Mouse (Mus musculus) adrenal gland, postnatal 25 days (tissue): ENCODE measurements at regions not wholly inside any gene's neighbourhood (a gene's known extent, or its start where the extent isn't known, plus 50 kb on each side); places are given as distances from the start of the nearest gene placed in this dataset.

Source experiments
- DNase-seq: peaks from one replicate; pipeline ENCODE4 v3.0.0; 2021; ENCODE audit warnings: mixed read lengths

- DNase-seq = no peak
Measured at GRCm38 (mm10) chr1:138011581-138011980, 163.9 kb downstream of the Ptprc start.

GRCm38 (mm10) chr1:138010910-138011477 is 164.5 kb downstream of the Ptprc start:
- DNase-seq = no peak

- no peak for DNase-seq
Measured at GRCm38 (mm10) chr1:138006811-138007210, 168.7 kb downstream of the Ptprc start.

GRCm38 (mm10) chr1:138004319-138004718 is 171.2 kb downstream of the Ptprc start:
- no peak for DNase-seq

- no peak for DNase-seq
Measured at GRCm38 (mm10) chr1:137999268-137999900, 176.1 kb downstream of the Ptprc start.

GRCm38 (mm10) chr1:137996041-137996440 is 179.5 kb downstream of the Ptprc start:
- no peak for DNase-seq

- DNase-seq = no peak
Measured at GRCm38 (mm10) chr1:137991936-137992335, 183.6 kb downstream of the Ptprc start.

GRCm38 (mm10) chr1:137991412-137991811 is 184.1 kb downstream of the Ptprc start:
- DNase-seq = no peak

GRCm38 (mm10) chr1:137973406-137973805 is 202.1 kb downstream of the Ptprc start:
- no peak for DNase-seq

- DNase-seq = no peak
Measured at GRCm38 (mm10) chr1:137972620-137973350, 202.7 kb downstream of the Ptprc start.

- DNase-seq = no peak
Measured at GRCm38 (mm10) chr1:137966151-137966836, 209.2 kb downstream of the Ptprc start.

- no peak for DNase-seq
Measured at GRCm38 (mm10) chr1:137963656-137964055, 211.9 kb downstream of the Ptprc start.

- no peak for DNase-seq
Measured at GRCm38 (mm10) chr1:137958040-137958439, 217.5 kb downstream of the Ptprc start.

- DNase-seq = no peak
Measured at GRCm38 (mm10) chr1:137955993-137956392, 219.5 kb downstream of the Ptprc start.

GRCm38 (mm10) chr1:137955139-137955538 is 220.4 kb downstream of the Ptprc start:
- DNase-seq = no peak

GRCm38 (mm10) chr1:137953369-137953768 is 222.1 kb downstream of the Ptprc start:
- no peak for DNase-seq

- DNase-seq = no peak
Measured at GRCm38 (mm10) chr1:137952777-137953176, 222.7 kb downstream of the Ptprc start.

- DNase-seq = no peak
Measured at GRCm38 (mm10) chr1:137947900-137948299, 227.6 kb downstream of the Ptprc start.

GRCm38 (mm10) chr1:137941776-137942522 is 233.6 kb downstream of the Ptprc start:
- no peak for DNase-seq

GRCm38 (mm10) chr1:137935746-137936145 is 239.8 kb downstream of the Ptprc start:
- no peak for DNase-seq

- DNase-seq = peak; percentile 24
Measured at GRCm38 (mm10) chr1:137929764-137930163, 245.7 kb downstream of the Ptprc start.

- DNase-seq = peak; percentile 43
Measured at GRCm38 (mm10) chr1:137928522-137928921, 247.0 kb downstream of the Ptprc start.
